Mouse (Mus musculus) layer of hippocampus, postnatal 10 days (tissue): ENCODE data around the gene Wfdc21. TPM values are rescaled to one million over a fixed set of nuclear protein-coding genes. Genes with fewer than 3 reads are reported as not detected.

Source experiments
- DNase-seq, 2 experiments: peaks; one replicate each; pipeline ENCODE4 v3.0.0; 2021; ENCODE audit warnings: low spot score in 2 of 2
- total RNA-seq, 2 experiments: library from RNA; stranded (reverse); gene quantifications; 2 replicates each; pipeline ENCODE4 v1.2.3; 2021

Gene Wfdc21
- total RNA-seq, 2 experiments from 2014 or later: not detected

DNA sequence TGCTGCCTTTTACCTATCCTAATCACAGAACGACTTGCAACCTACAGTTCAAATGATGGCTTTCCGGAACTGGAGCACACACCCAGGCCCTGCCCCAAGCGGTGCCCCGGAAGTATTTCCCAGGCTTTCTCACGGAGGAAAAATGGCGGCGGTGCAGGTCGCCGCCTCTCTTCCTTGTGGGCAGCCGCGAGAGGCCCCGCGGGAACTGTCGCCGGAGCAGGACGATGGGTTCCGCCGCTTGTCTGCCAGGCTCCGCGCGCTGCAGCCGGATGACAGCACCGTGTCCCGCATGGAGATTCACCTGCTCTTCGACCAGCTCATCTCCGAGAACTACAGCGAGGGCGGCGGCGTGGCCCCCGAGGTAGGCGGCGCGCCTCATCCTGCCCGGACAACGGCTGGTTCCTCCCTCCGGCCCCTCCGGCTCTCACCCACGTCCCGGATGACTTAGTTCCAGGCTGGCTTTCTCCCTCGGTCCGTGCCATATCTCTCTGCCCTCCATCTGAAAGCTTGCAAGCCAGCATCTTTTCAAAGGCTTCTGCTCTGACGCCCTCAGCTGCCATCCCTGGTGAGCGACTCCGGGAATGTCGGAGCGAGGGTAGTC is 6.9 kb downstream of the Wfdc21 start, which contains the start of gene Heatr6:
TSS of gene Heatr6 (plus strand) at position 116 of the 601 bp plus-strand sequence.
- DNase-seq: peak; percentile 91 to 94

DNA sequence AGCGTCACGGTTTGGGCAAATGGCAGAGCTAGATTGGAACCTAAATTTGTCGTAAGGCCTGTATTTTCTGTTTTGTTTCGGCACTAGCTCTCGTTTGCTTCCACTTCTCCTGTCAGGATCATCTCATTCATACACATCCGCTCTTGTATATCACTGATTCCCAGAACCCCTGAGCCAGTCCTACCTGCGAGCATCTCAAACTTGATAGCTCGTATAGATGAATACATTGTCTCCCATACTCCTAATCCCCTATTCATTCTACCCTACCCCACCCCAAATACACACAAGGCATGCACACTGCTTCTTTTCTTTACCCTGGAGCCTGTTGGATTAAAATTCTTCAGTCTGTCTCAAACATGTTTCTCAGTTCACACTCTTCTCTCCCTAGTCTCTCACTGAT is 7.5 kb downstream of the Wfdc21 start:
- no peak for DNase-seq

DNA sequence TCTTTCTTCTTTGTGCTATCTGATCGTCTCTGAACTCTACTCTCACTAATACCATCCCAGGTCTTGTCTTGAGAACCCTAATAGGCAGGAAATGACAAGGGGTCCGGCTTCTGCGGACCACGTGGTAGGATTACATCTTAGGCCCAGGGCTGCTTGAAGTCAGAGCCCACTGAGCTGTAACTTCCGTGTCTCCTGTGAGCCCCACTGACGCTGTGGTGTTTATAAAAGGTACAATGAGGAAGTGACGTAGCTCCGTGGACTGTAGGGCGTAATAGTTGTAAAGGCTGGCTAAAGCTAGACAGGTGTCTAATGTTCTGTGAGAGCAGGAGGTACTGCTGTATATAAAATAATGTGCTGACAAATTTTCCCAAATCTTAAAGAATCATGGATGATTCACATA is 20.6 kb downstream of the Wfdc21 start:
- DNase-seq: no peak

DNA sequence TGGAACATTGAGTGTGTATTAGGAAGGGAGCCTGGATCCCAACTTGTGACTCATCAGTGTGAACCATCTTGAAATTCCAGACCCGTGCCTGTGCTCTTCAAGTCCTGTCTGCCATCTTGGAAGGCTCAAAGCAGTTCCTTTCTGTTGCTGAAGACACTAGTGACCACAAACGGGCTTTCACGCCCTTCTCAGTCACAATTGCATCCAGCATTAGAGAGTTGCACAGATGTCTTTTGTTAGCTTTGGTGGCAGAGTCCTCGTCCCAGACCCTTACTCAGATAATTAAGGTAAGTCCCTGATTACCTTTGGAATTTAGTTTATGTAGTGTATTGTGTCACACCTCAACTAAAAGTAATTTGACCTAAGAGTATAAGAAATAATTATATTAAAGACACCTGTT is 22.2 kb downstream of the Wfdc21 start:
- DNase-seq: no peak

DNA sequence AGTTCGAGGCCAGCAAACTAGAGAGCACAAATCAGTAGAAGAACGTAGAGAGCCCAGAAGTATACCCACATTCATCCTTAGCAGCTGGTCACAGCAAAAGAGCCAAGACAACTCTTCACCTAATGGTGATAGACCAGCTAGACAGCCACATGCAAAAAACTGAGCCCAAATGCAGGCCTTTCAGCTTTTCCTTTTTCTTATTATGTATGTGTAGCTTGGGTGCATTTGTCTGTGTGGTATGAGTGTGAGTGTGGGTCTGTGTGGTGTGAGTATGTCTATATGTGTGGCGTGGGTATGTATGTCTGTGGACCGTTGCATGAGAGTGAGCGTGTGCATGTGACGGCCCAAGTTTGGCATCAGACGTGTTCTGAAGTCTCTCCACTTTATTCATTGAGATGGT is 24.3 kb downstream of the Wfdc21 start:
- no peak for DNase-seq

DNA sequence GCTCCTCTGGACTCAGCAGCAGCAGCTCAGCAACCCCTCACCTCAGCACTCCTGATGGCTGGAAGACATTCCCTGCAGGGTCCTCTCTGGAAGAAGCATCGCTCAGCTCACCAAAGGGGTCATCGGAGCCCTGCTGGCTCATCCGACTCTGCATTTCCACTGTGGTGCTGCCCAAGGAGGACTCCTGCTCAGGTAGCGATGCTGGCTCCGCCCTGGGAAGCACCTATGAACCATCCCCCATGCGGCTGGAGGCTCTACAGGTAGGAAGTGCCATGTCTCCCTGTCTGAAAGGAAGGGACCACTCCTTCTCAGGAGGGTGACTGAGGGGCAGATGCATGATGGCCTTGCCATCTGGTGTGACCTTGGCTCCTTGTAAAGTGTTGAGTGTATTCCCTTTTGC is 25.6 kb downstream of the Wfdc21 start:
- no peak for DNase-seq

DNA sequence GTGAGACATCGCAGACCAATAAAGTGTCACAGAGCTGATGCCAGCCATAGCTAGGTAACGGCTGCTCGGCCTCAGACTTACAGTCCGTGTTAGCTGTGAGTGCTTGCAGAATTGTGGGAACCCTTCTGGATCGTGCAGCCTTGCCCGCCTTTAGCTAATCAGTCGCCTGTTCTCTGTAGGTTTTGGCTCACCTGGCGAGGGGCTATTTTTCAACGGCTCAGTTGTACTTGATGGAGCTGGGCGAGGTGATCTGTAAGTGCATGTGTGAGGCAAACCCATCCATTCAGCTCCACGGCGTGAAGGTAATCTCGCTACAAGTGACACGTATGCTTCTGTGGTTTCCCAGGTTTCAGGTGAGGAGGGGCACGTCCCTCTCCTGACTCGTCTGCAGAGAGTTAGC is 27.0 kb downstream of the Wfdc21 start:
- DNase-seq: no peak

DNA sequence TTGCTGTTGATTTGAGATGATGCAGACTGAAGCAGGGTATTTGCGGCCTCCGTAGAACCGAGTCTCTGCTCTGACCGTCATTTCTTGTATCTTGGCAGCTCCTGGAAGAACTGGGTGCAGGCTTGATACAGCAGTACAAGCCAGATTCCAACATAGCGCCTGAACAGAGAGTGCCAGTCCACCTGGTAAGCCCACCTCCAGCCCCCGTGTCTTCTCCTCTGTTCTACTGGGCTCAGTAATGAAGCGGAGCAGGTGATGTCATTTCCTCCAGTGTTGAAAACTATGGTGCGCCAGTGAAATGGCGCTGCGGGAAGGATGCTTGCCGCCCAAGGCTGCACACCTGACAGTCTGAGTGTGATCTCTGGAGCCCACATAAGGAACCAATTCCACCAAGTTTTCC is 27.6 kb downstream of the Wfdc21 start:
- no peak for DNase-seq

DNA sequence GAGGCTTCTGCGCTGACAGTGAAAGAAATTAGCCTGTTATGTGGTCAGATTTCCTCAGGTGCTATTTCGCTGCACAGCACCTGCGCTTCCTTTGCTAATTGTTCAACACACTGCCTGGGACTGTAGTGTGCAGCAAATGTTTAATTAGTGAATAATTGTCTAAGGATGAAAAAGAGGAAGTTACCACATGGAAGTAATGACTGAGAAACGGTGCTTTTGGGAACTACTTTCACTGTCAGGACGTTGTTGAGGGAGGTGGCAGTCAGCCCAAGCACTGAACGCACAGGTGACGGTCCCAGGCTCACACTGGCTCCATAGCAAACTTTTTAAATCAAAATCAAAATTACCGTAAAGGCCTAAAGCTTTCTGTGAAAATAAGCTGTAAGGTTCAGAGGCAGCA is 30.1 kb downstream of the Wfdc21 start:
- no peak for DNase-seq

DNA sequence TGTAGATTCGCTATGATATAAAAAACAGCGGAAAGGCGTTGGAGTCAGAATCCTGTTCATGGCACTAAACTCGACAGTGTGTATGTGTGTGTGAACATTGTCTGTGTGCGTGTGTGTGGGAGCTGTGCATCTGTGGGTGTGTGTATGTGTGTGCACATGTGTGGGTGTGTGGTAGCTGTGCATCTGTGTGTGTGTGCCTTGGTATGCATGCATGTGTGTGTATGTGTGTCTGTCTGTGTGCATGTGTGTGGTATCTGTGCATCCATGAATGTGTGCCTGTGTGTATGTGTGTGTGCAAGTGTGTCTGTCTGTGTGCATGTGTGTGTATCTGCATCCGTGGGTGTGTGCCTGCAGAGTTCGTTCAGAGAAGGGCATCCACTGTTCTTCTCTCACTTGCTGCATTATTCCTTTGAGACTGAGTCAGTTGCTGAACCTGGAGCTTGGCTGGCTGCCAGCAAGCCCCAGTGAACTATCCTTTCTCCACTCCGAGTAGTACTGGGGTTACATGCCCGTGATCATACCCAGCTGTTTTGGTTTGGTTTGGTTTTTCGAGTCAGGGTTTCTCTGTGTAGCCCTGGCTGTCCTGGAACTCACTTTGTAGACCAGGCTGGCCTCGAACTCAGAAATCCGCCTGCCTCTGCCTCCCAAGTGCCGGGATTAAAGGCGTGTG is 37.3 kb downstream of the Wfdc21 start:
- DNase-seq: no peak

DNA sequence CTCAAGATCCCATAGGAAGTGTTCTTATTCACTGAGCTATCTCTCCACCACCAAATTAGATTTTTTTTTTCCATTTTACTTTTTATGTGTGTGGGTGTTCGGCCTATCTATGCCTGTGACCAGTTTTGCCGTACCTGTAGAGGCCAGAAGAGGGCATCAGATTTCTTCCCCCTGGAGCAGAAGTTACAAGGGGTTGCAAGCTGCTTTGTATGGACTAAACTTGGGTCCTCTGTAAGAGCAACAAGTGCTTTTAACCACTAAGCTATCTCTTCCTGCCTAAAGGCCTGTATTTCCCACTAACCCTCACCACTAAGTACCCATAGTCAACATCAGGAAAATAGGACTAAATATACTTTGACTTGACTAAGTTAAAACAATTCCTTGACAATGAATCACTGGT is 37.9 kb downstream of the Wfdc21 start:
- DNase-seq: peak; percentile 37 to 43

DNA sequence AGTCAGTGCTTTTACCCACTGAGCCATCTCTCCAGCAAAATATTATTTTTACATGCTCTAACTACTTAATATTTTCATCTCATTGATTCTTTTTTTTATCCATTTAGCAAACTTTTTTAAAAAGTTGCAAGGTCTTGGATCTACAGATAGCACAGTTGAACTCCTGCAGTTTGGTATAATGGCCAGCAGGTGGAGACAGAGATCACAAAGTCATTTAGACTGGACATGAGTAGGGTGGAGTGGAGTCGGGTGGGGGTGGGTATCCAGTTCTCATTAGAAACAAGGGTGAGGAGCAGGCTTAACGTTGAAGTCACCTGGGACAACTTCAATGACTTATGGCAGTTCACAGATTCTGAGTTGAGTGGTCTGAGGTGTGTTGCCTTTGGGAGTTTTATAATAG is 38.6 kb downstream of the Wfdc21 start:
- DNase-seq: peak; percentile 67 to 72

DNA sequence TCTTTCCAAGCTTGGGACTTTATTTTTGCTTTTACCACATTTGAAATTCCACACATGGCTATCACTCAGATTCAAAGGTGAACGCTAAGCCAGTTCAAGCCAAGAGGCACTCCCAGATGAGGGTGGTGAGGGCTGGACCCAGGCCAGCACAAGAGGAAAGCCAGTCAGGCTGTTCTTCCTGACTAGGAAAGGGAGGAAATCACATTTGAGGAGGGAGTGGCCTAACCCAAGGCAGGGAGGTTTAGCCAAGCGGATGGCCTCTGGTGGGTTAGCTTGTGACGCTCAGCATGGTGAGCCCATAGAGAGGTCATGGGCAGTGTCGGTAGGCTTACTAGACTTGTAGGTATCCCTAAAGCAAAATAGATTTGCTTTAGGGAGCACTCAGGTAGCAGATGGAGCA is 40.1 kb downstream of the Wfdc21 start:
- no peak for DNase-seq

DNA sequence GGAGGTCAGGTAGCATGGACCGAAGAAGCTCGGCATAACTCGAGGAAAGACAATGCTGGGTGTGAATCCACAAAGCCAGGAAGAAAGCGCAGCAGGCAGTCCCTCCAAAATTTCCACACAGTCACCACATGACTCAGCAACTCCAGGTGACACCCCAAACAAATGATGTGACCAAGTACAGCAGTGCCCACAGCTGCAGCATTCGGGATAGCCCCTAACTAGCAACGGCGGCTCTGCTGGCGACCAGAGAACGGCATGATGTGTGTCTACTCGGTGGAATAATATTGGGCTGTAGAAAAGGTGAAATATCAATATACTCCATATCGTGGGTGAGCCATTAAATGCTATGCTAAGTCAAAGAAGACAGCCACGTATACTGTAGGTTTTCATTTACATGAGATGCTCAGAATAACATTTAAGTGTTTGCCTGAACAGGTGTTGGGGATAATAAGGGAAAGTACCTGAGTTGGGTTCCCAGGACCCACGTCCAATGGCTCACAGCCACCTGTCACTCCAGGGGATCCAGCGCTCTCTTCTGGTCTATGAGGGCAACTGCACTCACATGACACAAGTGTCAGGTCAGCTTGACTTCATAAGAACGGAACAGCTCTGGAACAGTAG is 40.8 kb downstream of the Wfdc21 start:
- no peak for DNase-seq

DNA sequence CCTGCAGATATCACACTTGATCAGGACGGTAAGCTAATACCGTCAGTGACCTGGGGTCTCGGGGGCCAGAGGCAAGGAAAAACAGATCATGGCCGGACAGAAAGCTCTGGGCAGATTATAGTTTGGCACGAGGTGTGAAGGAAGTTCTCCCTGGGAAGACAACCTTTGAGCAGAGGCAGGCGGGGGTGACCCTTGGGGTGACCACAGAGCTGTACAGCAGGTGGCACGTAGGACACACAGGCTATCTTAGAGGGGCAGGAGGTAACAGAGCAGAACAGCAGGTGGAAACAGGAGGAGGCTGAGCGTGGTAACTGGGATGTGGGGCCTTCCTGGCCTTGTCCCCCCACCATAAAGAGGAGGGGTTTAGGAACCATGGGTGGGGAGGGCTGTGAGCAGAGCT is 41.6 kb downstream of the Wfdc21 start:
- no peak for DNase-seq

DNA sequence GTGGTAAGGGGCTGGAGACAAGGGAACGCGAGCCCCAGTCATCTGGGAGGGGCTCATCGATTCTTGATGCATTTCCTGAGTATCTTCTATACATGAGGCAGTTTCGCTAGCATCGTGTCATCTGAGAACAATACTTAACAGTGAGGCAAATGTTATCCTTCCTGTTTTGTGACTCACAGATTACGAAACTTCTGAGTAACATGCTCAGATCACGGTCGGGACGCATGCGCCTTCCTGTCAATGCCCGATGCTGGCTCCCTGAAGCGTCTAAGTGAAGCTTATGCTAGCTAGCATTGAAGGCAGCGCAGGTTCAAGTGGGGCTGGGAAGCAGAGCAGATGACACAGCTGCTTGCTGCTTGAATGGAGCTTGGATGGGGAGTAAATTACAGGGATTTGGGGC is 42.5 kb downstream of the Wfdc21 start:
- DNase-seq: no peak

DNA sequence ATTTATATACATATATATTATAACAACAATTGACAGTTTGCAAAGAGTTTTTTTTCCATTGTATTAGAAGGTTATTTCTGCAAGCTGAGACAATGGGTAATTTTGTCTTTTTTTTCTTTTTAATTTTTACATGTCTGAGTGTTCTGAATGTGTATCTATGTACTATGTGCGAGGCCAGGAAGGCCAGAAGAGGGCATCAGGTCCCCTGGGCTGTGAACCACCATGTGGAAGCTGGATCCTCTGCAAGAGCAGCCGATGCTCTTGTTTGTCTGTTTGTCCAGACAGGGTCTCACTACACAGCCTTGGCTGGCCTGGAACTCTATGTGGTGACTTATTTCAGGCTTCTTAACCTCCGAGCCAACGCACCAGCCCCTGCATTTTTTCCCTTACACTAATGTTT is 44.4 kb downstream of the Wfdc21 start:
- no peak for DNase-seq

DNA sequence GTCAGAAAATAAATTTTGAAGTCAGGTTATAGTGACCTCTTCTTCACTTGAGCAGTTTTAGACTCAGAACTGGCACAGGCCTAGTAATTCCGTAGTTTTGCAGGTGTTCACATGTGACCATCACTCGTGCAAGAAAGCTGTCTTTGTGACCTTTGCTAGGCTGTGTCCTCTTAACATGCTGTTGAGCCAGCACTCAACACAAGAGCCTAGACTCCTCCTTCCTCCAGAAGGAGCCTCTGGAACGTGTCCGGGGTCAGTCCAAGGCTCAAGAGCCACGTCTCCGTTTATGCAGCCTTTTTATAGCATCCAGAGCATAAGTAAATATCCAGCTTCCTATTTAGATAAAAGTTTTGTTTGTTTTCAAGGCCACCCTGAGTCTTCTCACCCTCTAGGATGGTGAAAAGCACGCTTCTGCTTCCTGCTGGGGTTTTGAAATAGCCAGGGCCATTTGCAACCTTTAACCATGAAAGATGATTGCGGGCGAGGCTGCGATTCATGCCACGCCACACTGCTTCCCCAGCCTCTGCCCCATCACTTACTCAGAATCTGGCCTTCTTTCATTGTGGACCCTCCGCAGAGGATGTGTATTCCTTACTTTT is 45.7 kb downstream of the Wfdc21 start:
- DNase-seq: no peak

DNA sequence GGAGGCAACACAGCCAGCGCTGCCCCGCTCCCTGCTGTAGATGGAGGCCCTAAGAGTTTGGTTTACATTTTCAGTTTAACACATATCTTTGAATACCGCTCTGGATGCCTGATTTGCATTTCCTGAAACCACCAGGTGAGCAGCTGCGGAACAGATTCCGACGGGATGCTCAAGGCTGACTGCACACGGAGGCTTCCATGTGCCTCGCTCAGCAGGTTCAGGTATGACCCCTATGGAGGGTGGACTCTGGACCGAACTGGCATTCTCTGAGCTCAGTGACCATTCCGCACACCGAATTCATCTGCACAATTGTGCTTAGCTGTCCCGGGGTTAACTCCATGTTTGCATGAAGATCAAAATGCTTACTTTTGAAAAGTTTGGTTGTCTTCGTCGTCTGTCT is 46.5 kb downstream of the Wfdc21 start:
- DNase-seq: no peak

DNA sequence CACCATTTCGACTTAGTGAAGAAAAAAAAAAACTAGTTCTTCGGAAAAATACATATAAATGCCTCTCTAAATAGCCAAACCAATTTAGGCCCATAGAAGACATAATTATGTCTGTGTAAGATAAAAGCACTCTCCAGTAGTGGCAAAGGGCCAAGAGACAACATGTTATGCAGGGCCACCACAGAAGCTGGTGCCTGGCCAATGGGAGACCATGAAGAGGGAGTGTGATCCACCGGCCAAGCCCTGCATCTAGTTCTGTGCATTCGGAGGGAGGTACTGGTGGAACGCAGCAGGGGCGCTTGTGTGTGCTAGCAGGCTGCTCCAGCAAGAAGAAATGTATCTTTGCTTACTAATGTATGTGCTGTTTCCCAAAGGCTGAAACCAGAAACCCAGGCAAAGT is 49.4 kb downstream of the Wfdc21 start:
- no peak for DNase-seq

DNA sequence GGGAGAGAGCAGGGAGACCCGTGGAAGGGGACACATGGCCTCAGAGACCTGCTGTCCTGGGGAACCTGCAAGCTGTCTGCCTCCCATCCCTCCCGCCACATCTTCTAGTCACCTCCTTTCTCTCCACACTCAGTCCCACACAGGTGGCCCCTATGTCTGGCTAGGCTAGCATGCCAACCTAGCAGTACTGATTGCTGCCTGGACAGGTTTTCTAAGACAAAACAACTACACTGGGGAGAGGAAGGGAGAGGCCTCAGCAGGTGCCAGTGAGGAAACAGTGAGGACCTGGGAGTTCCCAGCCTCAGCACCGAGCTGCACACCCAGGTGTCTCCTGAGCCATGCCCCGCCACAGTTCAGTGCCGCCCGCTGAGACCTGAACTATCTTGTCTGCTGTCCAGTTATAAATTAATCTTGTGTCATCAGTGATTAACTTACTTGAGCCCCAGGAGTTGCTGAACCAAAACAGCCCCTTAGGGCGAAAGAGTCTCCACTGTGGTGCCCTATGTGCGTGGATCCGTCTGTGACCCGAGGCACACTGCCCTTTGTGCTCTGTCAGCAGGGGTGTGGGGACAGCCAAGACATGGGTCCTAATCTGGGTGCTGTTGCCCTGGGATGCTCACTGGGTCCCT is 50.4 kb downstream of the Wfdc21 start:
- no peak for DNase-seq

DNA sequence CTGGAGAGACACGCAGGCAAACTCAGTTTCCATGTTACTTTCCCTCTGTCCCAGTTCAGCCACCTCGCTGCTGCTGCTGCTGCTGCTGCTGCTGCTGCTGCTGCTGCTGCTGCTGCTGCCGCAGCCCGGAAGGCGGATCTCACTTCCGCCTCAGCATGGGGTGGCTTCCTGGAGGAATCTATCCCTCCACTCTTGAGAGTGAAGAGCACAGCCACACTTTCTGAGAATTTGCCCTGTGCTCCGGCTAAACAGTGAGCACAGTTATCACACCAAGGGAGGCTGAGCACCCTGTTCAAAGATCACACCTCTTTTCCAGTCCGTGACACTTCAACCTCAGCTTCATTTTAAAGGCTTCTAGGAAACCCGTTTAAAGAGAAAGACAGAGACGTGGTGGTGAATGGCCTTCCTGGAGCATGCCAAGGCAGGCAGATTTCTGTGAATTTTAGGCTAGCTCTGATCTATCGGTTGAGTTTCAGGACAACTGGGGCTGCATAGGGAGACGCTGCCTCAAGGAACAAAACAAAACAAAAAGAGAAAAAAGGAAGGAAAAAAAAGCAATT is 53.2 kb downstream of the Wfdc21 start:
- DNase-seq: no peak
